In genomic region chr13:24447043-24447442, GRCm38 (mm10) we compare ENCODE assay signal across 16 mouse cellular contexts.
"Had no signal": no experiment of that assay in that cellular context is flagged by ENCODE, and none has a peak within 500 bp of the region (broad histone marks: within the 10 kb centered on the region; RNA-seq: fewer than 3 reads in every experiment).

No protein-coding gene starts in this region.

- H3K27me3 ChIP-seq: kidney, embryonic 15.5 days; liver, embryonic 13.5 days; midbrain, embryonic 13.5 days; neural tube, embryonic 13.5 days; stomach, embryonic 15.5 days had no signal

- H3K9me3 ChIP-seq: kidney, embryonic 15.5 days; limb, embryonic 13.5 days; liver, embryonic 13.5 days; midbrain, embryonic 13.5 days; neural tube, embryonic 13.5 days; stomach, embryonic 15.5 days had no signal

- H3K9ac ChIP-seq: kidney, embryonic 15.5 days; limb, embryonic 13.5 days; liver, embryonic 13.5 days; midbrain, embryonic 13.5 days; neural tube, embryonic 13.5 days; stomach, embryonic 15.5 days had no signal

- H3K4me2 ChIP-seq: kidney, embryonic 15.5 days; limb, embryonic 13.5 days; liver, embryonic 13.5 days; midbrain, embryonic 13.5 days; neural tube, embryonic 13.5 days; stomach, embryonic 15.5 days had no signal

- ATAC-seq: intestine, embryonic 16.5 days; midbrain, embryonic 13.5 days had no signal

- DNase-seq: kidney, adult 2 months; kidney, postnatal 14 days; left cerebral cortex, postnatal 4 days; liver, embryonic 13.5 days; lung, adult 18-20 months; lung, postnatal 10 days; retina, postnatal 1 day; right cerebral cortex, postnatal 4 days; spleen, adult 18-20 months; thymus, postnatal 36 days had no signal

- H3K4me1 ChIP-seq: limb, embryonic 13.5 days; midbrain, embryonic 13.5 days; neural tube, embryonic 13.5 days had no signal

- H3K27ac ChIP-seq: kidney, embryonic 15.5 days; limb, embryonic 13.5 days; liver, embryonic 13.5 days; midbrain, embryonic 13.5 days; neural tube, embryonic 13.5 days; stomach, embryonic 15.5 days had no signal

- H3K4me3 ChIP-seq: kidney, embryonic 15.5 days; limb, embryonic 13.5 days; liver, embryonic 13.5 days; midbrain, embryonic 13.5 days; neural tube, embryonic 13.5 days; stomach, embryonic 15.5 days had no signal

- H3K36me3 ChIP-seq: kidney, embryonic 15.5 days; limb, embryonic 13.5 days; liver, embryonic 13.5 days; midbrain, embryonic 13.5 days; neural tube, embryonic 13.5 days; stomach, embryonic 15.5 days had no signal
